Mouse (Mus musculus): ENCODE measurements at regions not wholly inside any gene's neighbourhood (a gene's known extent, or its start where the extent isn't known, plus 50 kb on each side); places are given as distances from the start of the nearest gene placed in this dataset.

GRCm38 (mm10) chr12:10222821-10223220 lies 147.0 kb upstream of the Nt5c1b start:
- no peak for ATAC-seq (replicated peaks; ENCODE audit: low FRiP score)

GRCm38 (mm10) chr12:10223832-10224231 lies 145.9 kb upstream of the Nt5c1b start:
- no peaks in the 10 kb centered on the region for H3K36me3 ChIP-seq
- 33% methylated on average over 4 of the region's 4 CpGs for WGBS
- no peak overlapping the region for H3K9ac ChIP-seq
- H3K27me3 ChIP-seq: no peaks in the 10 kb centered on the region
- 0 out of 2 replicates have a peak, but pooled peaks have one; percentile 54 for ATAC-seq (replicated peaks; ENCODE audit: low FRiP score)
- H3K4me1 ChIP-seq: 0 out of 2 replicates have a peak, but pooled peaks cover 2% of the 10 kb centered on the region
- no peak overlapping the region for H3K27ac ChIP-seq
- H3K4me2 ChIP-seq: no peak overlapping the region
- H3K9me3 ChIP-seq (replicated peaks): no peaks in the 10 kb centered on the region
- H3K4me3 ChIP-seq (replicated peaks): no peak overlapping the region

More at GRCm38 (mm10) chr12:10222821-10223220, 147.0 kb upstream of the Nt5c1b start:
- 0 out of 2 replicates have a peak, but pooled peaks cover 2% of the 10 kb centered on the region for H3K4me1 ChIP-seq
- no peaks in the 10 kb centered on the region for H3K9me3 ChIP-seq (replicated peaks)
- 8% methylated on average over 4 of the region's 4 CpGs for WGBS
- H3K36me3 ChIP-seq: no peaks in the 10 kb centered on the region
- H3K4me3 ChIP-seq (replicated peaks): no peak overlapping the region
- no peak overlapping the region for H3K27ac ChIP-seq
- H3K9ac ChIP-seq: no peak overlapping the region
- no peaks in the 10 kb centered on the region for H3K27me3 ChIP-seq
- H3K4me2 ChIP-seq: no peak overlapping the region

- WGBS: 20% methylated on average over 4 of the region's 4 CpGs
- ATAC-seq (replicated peaks; ENCODE audit: low FRiP score): peak; percentile 84
- Histone ChIP-seq H3K4me1 (peaks cover 12% of the 10 kb centered on the region), H3K36me3 (no peaks in the 10 kb centered on the region), H3K27me3 (no peaks in the 10 kb centered on the region), H3K4me2 (no peak overlapping the region; the same call in 1 of the 2 replicates), H3K27ac (peak overlapping the region; percentile 75), H3K9me3 (replicated peaks) (no peaks in the 10 kb centered on the region), H3K9ac (no peak overlapping the region), H3K4me3 (replicated peaks) (no peak overlapping the region)
Measured at GRCm38 (mm10) chr12:10231144-10231543, 138.6 kb upstream of the Nt5c1b start.

- Histone ChIP-seq H3K9me3 (replicated peaks) (no peaks in the 10 kb centered on the region), H3K27me3 (no peaks in the 10 kb centered on the region), H3K27ac (peak overlapping the region; percentile 75), H3K36me3 (no peaks in the 10 kb centered on the region), H3K4me1 (peaks cover 12% of the 10 kb centered on the region), H3K4me3 (replicated peaks) (no peak overlapping the region), H3K4me2 (no peak overlapping the region; the same call in 1 of the 2 replicates), H3K9ac (no peak overlapping the region)
- peak; percentile 96 for ATAC-seq (replicated peaks; ENCODE audit: low FRiP score)
- 13% methylated on average over 4 of the region's 4 CpGs for WGBS
Measured at GRCm38 (mm10) chr12:10231683-10232082, 138.1 kb upstream of the Nt5c1b start.

- Histone ChIP-seq H3K27ac (no peak overlapping the region), H3K9me3 (replicated peaks) (no peaks in the 10 kb centered on the region), H3K4me2 (no peak overlapping the region), H3K4me3 (replicated peaks) (no peak overlapping the region), H3K4me1 (0 out of 2 replicates have a peak, but pooled peaks cover 3% of the 10 kb centered on the region), H3K36me3 (no peaks in the 10 kb centered on the region), H3K9ac (no peak overlapping the region), H3K27me3 (no peaks in the 10 kb centered on the region)
- ATAC-seq (replicated peaks; ENCODE audit: low FRiP score): 0 out of 2 replicates have a peak, but pooled peaks have one; percentile 18
Measured at GRCm38 (mm10) chr12:10248110-10248509, 121.7 kb upstream of the Nt5c1b start.

GRCm38 (mm10) chr12:10256385-10256784 lies 113.4 kb upstream of the Nt5c1b start:
- H3K9me3 ChIP-seq (replicated peaks): no peaks in the 10 kb centered on the region
- no peaks in the 10 kb centered on the region for H3K27me3 ChIP-seq
- WGBS: 57% methylated on average over 3 of the region's 3 CpGs
- no peak overlapping the region for H3K9ac ChIP-seq
- no peaks in the 10 kb centered on the region for H3K4me1 ChIP-seq
- no peaks in the 10 kb centered on the region for H3K36me3 ChIP-seq
- H3K27ac ChIP-seq: no peak overlapping the region
- no peak for ATAC-seq (replicated peaks; ENCODE audit: low FRiP score)
- H3K4me2 ChIP-seq: no peak overlapping the region
- no peak overlapping the region for H3K4me3 ChIP-seq (replicated peaks)

- H3K9me3 ChIP-seq (replicated peaks): no peaks in the 10 kb centered on the region
- no peak overlapping the region for H3K4me2 ChIP-seq
- WGBS: 78% methylated on average over 1 of the region's 1 CpGs
- H3K9ac ChIP-seq: no peak overlapping the region
- ATAC-seq (replicated peaks; ENCODE audit: low FRiP score): no peak
- H3K4me1 ChIP-seq: no peaks in the 10 kb centered on the region
- no peaks in the 10 kb centered on the region for H3K36me3 ChIP-seq
- H3K27ac ChIP-seq: no peak overlapping the region
- H3K27me3 ChIP-seq: no peaks in the 10 kb centered on the region
- no peak overlapping the region for H3K4me3 ChIP-seq (replicated peaks)
Measured at GRCm38 (mm10) chr12:10266201-10266600, 103.6 kb upstream of the Nt5c1b start.

- H3K27me3 ChIP-seq: no peaks in the 10 kb centered on the region
- ATAC-seq (replicated peaks; ENCODE audit: low FRiP score): no peak
- WGBS: 88% methylated on average over 5 of the region's 5 CpGs
Measured at GRCm38 (mm10) chr12:10272038-10272437, 97.7 kb upstream of the Nt5c1b start.

GRCm38 (mm10) chr12:10275226-10275625 lies 94.5 kb upstream of the Nt5c1b start:
- H3K4me1 ChIP-seq: no peaks in the 10 kb centered on the region
- 26% methylated on average over 1 of the region's 1 CpGs for WGBS
- H3K4me2 ChIP-seq: no peak overlapping the region
- no peaks in the 10 kb centered on the region for H3K36me3 ChIP-seq
- peak; percentile 66 for ATAC-seq (replicated peaks; ENCODE audit: low FRiP score)
- H3K27ac ChIP-seq: no peak overlapping the region
- H3K4me3 ChIP-seq (replicated peaks): no peak overlapping the region
- no peaks in the 10 kb centered on the region for H3K9me3 ChIP-seq (replicated peaks)
- no peak overlapping the region for H3K9ac ChIP-seq
- H3K27me3 ChIP-seq: no peaks in the 10 kb centered on the region

More at GRCm38 (mm10) chr12:10272038-10272437, 97.7 kb upstream of the Nt5c1b start:
- Histone ChIP-seq H3K9ac (no peak overlapping the region), H3K4me3 (replicated peaks) (no peak overlapping the region), H3K4me2 (no peak overlapping the region), H3K9me3 (replicated peaks) (no peaks in the 10 kb centered on the region), H3K27ac (no peak overlapping the region), H3K4me1 (no peaks in the 10 kb centered on the region), H3K36me3 (no peaks in the 10 kb centered on the region)

- ATAC-seq (replicated peaks; ENCODE audit: low FRiP score): peak; percentile 69
- H3K27me3 ChIP-seq: no peaks in the 10 kb centered on the region
- no peak overlapping the region for H3K4me3 ChIP-seq (replicated peaks)
- no peaks in the 10 kb centered on the region for H3K4me1 ChIP-seq
- no peaks in the 10 kb centered on the region for H3K9me3 ChIP-seq (replicated peaks)
- H3K4me2 ChIP-seq: no peak overlapping the region
- 21% methylated on average over 4 of the region's 4 CpGs for WGBS
- H3K9ac ChIP-seq: no peak overlapping the region
- no peaks in the 10 kb centered on the region for H3K36me3 ChIP-seq
- no peak overlapping the region for H3K27ac ChIP-seq
Measured at GRCm38 (mm10) chr12:10292646-10293045, 77.1 kb upstream of the Nt5c1b start.

GRCm38 (mm10) chr12:10305970-10306369 lies 63.8 kb upstream of the Nt5c1b start:
- ATAC-seq (replicated peaks; ENCODE audit: low FRiP score): peak; percentile 93
- Histone ChIP-seq H3K9me3 (replicated peaks) (no peaks in the 10 kb centered on the region), H3K4me3 (replicated peaks) (no peak overlapping the region), H3K27ac (peak overlapping the region; percentile 45; the same call in 1 of the 2 replicates), H3K4me1 (0 out of 2 replicates have a peak, but pooled peaks cover 2% of the 10 kb centered on the region), H3K36me3 (no peaks in the 10 kb centered on the region), H3K4me2 (no peak overlapping the region), H3K27me3 (no peaks in the 10 kb centered on the region), H3K9ac (no peak overlapping the region)
